Mouse (Mus musculus): Measurements from ENCODE around the gene Robo2. TPM values are rescaled to one million over a fixed set of nuclear protein-coding genes. Genes with fewer than 3 reads are reported as not detected.

The Robo2 gene
- total and polyA plus RNA-seq, 2 experiments from 2014 or later: 50.0 to 101 TPM

DNA sequence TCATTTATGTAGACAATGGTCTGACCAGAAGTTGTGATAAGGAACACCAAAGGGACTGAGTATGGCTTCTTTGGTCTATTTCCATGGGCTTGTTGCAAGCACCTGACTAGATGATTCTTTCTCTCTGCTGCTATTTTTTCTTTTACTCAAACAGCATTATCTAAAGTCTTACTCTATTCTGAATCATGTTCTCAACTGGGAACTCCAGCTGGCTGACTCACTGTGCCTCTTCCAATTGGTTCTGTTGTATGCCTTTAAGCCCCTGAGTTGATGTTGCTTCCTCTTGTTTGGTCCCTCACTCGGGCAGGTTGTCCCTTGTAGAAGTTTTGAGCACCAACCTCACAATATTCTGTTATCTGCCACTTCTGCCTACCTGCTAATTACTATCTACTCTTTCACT lies 170.1 kb downstream of the Robo2 start:
- H3K4me2 ChIP-seq (ENCODE audit: low read depth, low read length): no peak overlapping the region
- H3K9ac ChIP-seq (replicated peaks; ENCODE audit: low read length): no peak overlapping the region
- H3K4me1 ChIP-seq (ENCODE audit: insufficient read depth, low read length): no peaks in the 10 kb centered on the region
- no peak overlapping the region for H3K4me3 ChIP-seq (ENCODE audit: low read length)
- no peaks in the 10 kb centered on the region for H3K27me3 ChIP-seq (ENCODE audit: insufficient read depth, low read length)
- H3K36me3 ChIP-seq (ENCODE audit: insufficient read depth, low read length): no peaks in the 10 kb centered on the region
- DNase-seq (ENCODE audit: low spot score): no peak
- WGBS: 96% methylated on average over 1 of the region's 1 CpGs
- H3K9me3 ChIP-seq (ENCODE audit: low read length): no peaks in the 10 kb centered on the region
- TF ChIP-seq CTCF (IDR thresholded peaks at IDR 0.05; ENCODE audit: low read depth): no peak
- no peak for ATAC-seq
- H3K27ac ChIP-seq: no peak overlapping the region

DNA sequence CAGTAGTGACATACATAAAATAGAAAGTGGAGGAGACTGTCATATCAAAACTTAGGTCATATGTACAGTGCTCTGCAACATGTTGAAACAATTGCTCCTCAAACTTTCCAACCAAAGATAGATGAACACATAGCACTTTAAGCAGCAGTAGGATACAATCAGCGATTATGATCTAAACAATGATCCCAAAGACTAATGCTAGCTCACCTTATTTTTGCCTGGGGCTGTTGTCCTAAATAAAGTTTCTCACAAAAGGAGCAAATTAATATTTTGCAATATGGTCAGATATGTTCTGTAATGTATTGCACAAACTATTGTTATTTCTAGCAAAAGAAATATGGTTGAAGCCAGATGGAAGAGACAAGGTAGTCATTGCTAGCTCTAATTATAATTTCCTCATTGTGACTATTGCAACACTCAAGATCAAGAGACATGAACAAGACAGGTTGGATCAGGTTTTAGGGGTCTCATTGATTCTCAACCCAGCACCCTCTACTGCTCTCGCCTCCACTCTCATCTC lies 174.2 kb downstream of the Robo2 start:
- DNase-seq (ENCODE audit: low spot score): no peak
- H3K4me2 ChIP-seq (ENCODE audit: low read depth, low read length): no peak overlapping the region
- no peak for TF ChIP-seq CTCF (IDR thresholded peaks at IDR 0.05; ENCODE audit: low read depth)
- H3K27me3 ChIP-seq (ENCODE audit: insufficient read depth, low read length): no peaks in the 10 kb centered on the region
- no peak overlapping the region for H3K27ac ChIP-seq
- WGBS: 93% methylated on average over 2 of the region's 2 CpGs
- H3K4me3 ChIP-seq (ENCODE audit: low read length): no peak overlapping the region
- H3K4me1 ChIP-seq (ENCODE audit: insufficient read depth, low read length): no peaks in the 10 kb centered on the region
- H3K9me3 ChIP-seq (ENCODE audit: low read length): no peaks in the 10 kb centered on the region
- H3K9ac ChIP-seq (replicated peaks; ENCODE audit: low read length): no peak overlapping the region
- no peaks in the 10 kb centered on the region for H3K36me3 ChIP-seq (ENCODE audit: insufficient read depth, low read length)
- ATAC-seq: no peak

GRCm38 (mm10) chr16:74234393-74235059 lies 177.1 kb downstream of the Robo2 start:
- Histone ChIP-seq H3K9me3 (ENCODE audit: low read length) (no peaks in the 10 kb centered on the region), H3K4me1 (ENCODE audit: insufficient read depth, low read length) (no peaks in the 10 kb centered on the region), H3K36me3 (ENCODE audit: insufficient read depth, low read length) (no peaks in the 10 kb centered on the region), H3K27me3 (ENCODE audit: insufficient read depth, low read length) (no peaks in the 10 kb centered on the region), H3K27ac (0 out of 2 replicates have a peak overlapping the region, but pooled peaks have one; percentile 8), H3K4me2 (ENCODE audit: low read depth, low read length) (no peak overlapping the region), H3K4me3 (ENCODE audit: low read length) (no peak overlapping the region), H3K9ac (replicated peaks; ENCODE audit: low read length) (no peak overlapping the region)
- DNase-seq (ENCODE audit: low spot score): peak; percentile 9
- ATAC-seq: peak; percentile 40; the same call in 1 of the 2 replicates
- WGBS: 52% methylated on average over 6 of the region's 6 CpGs
- TF ChIP-seq CTCF (IDR thresholded peaks at IDR 0.05; ENCODE audit: low read depth): no peak

DNA sequence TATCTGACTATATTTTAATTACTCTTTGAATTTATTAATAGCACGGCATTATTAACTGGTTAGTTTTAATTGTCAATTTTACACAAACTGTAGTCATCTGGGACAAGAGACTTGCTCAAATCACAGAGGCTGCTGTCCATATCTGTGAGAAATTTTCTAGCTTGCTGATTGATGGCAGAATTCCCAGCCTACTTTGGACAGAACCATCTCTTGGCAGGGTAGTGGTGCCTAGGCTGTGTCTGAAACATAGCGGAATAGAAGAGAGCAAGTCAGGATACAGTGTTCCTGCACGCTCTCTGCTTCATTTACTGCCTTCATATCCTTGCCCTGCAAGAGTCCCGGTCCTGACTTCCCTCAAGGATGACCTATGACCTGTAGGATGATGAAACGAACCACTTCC lies 178.0 kb downstream of the Robo2 start:
- no peaks in the 10 kb centered on the region for H3K9me3 ChIP-seq (ENCODE audit: low read length)
- H3K36me3 ChIP-seq (ENCODE audit: insufficient read depth, low read length): no peaks in the 10 kb centered on the region
- H3K27me3 ChIP-seq (ENCODE audit: insufficient read depth, low read length): no peaks in the 10 kb centered on the region
- H3K4me1 ChIP-seq (ENCODE audit: insufficient read depth, low read length): no peaks in the 10 kb centered on the region
- 53% methylated on average over 5 of the region's 5 CpGs for WGBS
- H3K9ac ChIP-seq (replicated peaks; ENCODE audit: low read length): no peak overlapping the region
- H3K4me2 ChIP-seq (ENCODE audit: low read depth, low read length): no peak overlapping the region
- H3K27ac ChIP-seq: no peak overlapping the region
- no peak for DNase-seq (ENCODE audit: low spot score)
- no peak overlapping the region for H3K4me3 ChIP-seq (ENCODE audit: low read length)
- no peak for TF ChIP-seq CTCF (IDR thresholded peaks at IDR 0.05; ENCODE audit: low read depth)
- no peak for ATAC-seq

DNA sequence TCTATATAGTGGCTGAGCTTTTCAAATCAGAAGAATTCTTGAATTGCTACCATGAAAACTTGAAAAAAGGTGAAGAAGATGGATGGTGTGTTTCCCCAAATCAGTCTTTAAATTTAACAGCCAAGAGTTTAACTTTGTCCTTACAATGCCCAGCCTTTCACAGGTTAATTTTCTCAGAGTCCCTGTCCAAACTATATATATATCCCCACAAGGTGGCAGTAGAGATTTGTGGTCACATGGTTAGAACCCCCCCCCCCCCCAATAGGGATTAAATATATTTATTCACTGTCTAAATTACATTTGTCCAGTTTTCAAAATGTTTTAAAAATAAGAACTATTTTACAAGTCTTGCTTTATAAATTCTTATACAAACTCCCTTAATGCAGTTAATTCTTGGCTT lies 184.3 kb downstream of the Robo2 start:
- no peak overlapping the region for H3K4me2 ChIP-seq (ENCODE audit: low read depth, low read length)

DNA sequence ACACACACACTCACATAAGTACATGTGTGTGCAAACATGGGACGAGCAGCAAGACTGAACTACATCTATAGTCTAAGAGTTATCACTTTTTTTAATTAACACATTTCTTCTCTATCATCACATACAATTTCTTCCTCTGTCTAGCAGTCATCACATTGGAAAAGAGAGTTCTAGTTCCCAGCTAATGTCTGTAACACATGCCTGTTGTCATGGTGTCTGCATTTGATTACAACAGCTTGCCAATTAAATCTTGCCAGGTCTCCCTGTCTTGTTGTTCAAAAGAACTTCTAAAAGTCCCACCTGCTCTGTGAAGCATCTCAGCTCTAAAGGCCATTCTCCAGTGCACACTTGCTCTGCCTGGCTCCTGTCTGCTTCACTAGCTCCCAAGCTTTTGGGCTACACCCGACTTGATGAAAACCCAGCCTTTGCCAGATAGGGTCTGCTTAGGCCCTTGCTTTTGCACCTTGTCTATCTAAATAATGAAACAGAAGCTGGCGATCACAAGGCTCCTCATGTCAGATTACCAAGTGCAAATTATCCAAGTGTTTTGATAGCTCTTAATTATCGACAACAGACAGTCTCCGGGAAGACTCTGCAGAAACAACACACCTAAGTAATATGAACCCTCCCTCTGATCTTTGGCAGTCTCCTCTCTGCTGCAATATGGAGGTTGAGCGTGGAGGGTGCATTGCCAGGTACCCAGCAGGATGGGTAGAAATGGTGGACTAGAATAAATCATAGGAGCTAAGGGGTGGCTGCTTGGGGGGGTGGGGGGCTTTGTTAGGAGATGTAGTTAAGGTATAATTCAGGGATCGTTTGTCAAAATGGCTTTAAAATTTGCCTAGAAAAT lies 186.0 kb downstream of the Robo2 start:
- DNase-seq (ENCODE audit: low spot score) (no peak), ATAC-seq (no peak)
- Histone ChIP-seq H3K4me2 (ENCODE audit: low read depth, low read length) (no peak overlapping the region), H3K36me3 (ENCODE audit: insufficient read depth, low read length) (no peaks in the 10 kb centered on the region), H3K4me3 (ENCODE audit: low read length) (no peak overlapping the region), H3K9ac (replicated peaks; ENCODE audit: low read length) (no peak overlapping the region), H3K9me3 (ENCODE audit: low read length) (no peaks in the 10 kb centered on the region), H3K27ac (no peak overlapping the region), H3K27me3 (ENCODE audit: insufficient read depth, low read length) (no peaks in the 10 kb centered on the region), H3K4me1 (ENCODE audit: insufficient read depth, low read length) (no peaks in the 10 kb centered on the region)
- no peak for TF ChIP-seq CTCF (IDR thresholded peaks at IDR 0.05; ENCODE audit: low read depth)
- WGBS: 83% methylated on average over 7 of the region's 7 CpGs

More for the DNA sequence above, 184.3 kb downstream of the Robo2 start:
- Histone ChIP-seq H3K9me3 (ENCODE audit: low read length) (no peaks in the 10 kb centered on the region), H3K9ac (replicated peaks; ENCODE audit: low read length) (no peak overlapping the region), H3K27me3 (ENCODE audit: insufficient read depth, low read length) (no peaks in the 10 kb centered on the region), H3K27ac (no peak overlapping the region), H3K36me3 (ENCODE audit: insufficient read depth, low read length) (no peaks in the 10 kb centered on the region), H3K4me3 (ENCODE audit: low read length) (no peak overlapping the region), H3K4me1 (ENCODE audit: insufficient read depth, low read length) (no peaks in the 10 kb centered on the region)
- no peak for ATAC-seq
- peak; percentile 44 for TF ChIP-seq CTCF (IDR thresholded peaks at IDR 0.05; ENCODE audit: low read depth)
- peak; percentile 55 for DNase-seq (ENCODE audit: low spot score)
